Mouse (Mus musculus) midbrain, postnatal 0 days (tissue): ENCODE results near the gene Gm20388. TPM values are rescaled to one million over a fixed set of nuclear protein-coding genes. Genes with fewer than 3 reads are reported as not detected.

Experiments
- ATAC-seq: fragments of 200-750 bp; cut with Nextera tagmentation; 2 replicates; pipeline ENCODE4 v1.8.0; 2017; ENCODE audit warnings: moderate number of reproducible peaks, mild to moderate bottlenecking, moderate TSS enrichment, moderate library complexity; ENCODE audit not compliant: low FRiP score
- DNase-seq: peaks from one replicate; pipeline ENCODE4 v3.0.0-alpha.2; 2015; ENCODE audit warnings: low spot score
- H3K27ac ChIP-seq: fragments of 300-500 bp; sonication (generic); 2 replicates; pipeline ENCODE4 v1.5.1; 2014; ENCODE audit warnings: low read depth, mild to moderate bottlenecking, low read length, mixed read lengths
- H3K27me3 ChIP-seq: fragments of 300-500 bp; sonication (generic); 2 replicates; pipeline ENCODE4 v1.6.1; 2014; ENCODE audit warnings: low read length, control low read depth, mixed read lengths; ENCODE audit not compliant: insufficient read depth
- H3K36me3 ChIP-seq: fragments of 300-500 bp; sonication (generic); 2 replicates; pipeline ENCODE4 v1.6.1; 2014; ENCODE audit warnings: low read length, control low read depth, mixed read lengths; ENCODE audit not compliant: insufficient read depth
- H3K4me1 ChIP-seq: fragments of 300-500 bp; sonication (generic); 2 replicates; pipeline ENCODE4 v1.6.1; 2014; ENCODE audit warnings: mild to moderate bottlenecking, control low read depth, antibody characterized with exemption, low read length, mixed read lengths; ENCODE audit not compliant: insufficient read depth
- H3K4me2 ChIP-seq: fragments of 300-500 bp; sonication (generic); 2 replicates; pipeline ENCODE4 v1.6.1; 2014; ENCODE audit warnings: low read depth, mild to moderate bottlenecking, low read length, mixed read lengths; ENCODE audit not compliant: poor library complexity, severe bottlenecking
- H3K4me3 ChIP-seq: fragments of 300-500 bp; sonication (generic); 2 replicates; pipeline ENCODE4 v1.5.1; 2014; ENCODE audit warnings: low read depth, mild to moderate bottlenecking, low read length, moderate library complexity
- H3K9ac ChIP-seq: fragments of 300-500 bp; sonication (generic); replicated peaks from 2 replicates; pipeline ENCODE4 v1.6.1; 2014; ENCODE audit warnings: mild to moderate bottlenecking, low read length, moderate library complexity, mixed read lengths; ENCODE audit not compliant: poor library complexity, severe bottlenecking
- H3K9me3 ChIP-seq: fragments of 300-500 bp; sonication (generic); 2 replicates; pipeline ENCODE4 v1.6.1; 2016; ENCODE audit warnings: low read length, control low read depth
- CTCF ChIP-seq: IDR thresholded peaks from 2 replicates; pipeline ENCODE4 v1.5.1; 2016; ENCODE audit warnings: antibody characterized with exemption, mild to moderate bottlenecking
- whole genome bisulfite sequencing: fragments of 180-500 bp; shearing (Covaris S2); extraction: QIAGEN DNeasy Blood & Tissue Kit; methylation state at CpG from one replicate; pipeline ENCODE4 v1.1.7; 2014; 5-methylcytosine and 5-hydroxymethylcytosine counted together
- polyA plus RNA-seq: library from polyadenylated mRNA; unstranded; fragments of >200 nt; fragmentation: Nextera tagmentation; extraction: Ambion mirVana; gene quantifications from 2 replicates; pipeline ENCODE4 v1.2.1, GENCODE M21; 2015
- total RNA-seq: library from RNA; depleted of rRNA; stranded (reverse); fragments of >200 nt; gene quantifications from 2 replicates; pipeline ENCODE4 v1.2.3, GENCODE M21; 2014

The Gm20388 gene
- total and polyA plus RNA-seq, 2 experiments from 2014 or later, result 74.2 TPM; not detected in 1

DNA sequence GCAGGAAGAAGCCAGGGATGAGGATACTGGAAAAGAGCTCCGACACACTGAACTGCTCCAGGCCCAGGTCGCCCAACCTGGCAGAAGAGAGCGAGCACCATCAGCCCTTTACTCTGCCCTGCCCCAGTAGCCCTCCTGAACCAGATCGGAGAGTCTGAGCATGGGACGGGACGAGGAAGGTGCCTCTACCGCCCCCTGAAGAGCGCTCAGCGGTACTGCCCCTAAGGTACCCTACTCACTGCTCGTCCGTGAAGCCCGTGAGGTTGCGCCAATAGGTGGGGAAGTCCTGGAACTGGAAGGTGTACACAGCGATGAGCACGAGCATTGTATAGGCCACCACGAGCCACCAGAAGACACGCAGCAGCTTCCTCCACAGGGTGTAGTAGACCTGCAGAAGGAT lies 2587.3 kb downstream of the Gm20388 start:
- no peaks in the 10 kb centered on the region for H3K36me3 ChIP-seq
- peak; percentile 34; the same call in 1 of the 2 replicates for TF ChIP-seq CTCF
- no peak overlapping the region for H3K4me2 ChIP-seq
- no peak overlapping the region for H3K27ac ChIP-seq
- DNase-seq (no peak), ATAC-seq (no peak)
- no peaks in the 10 kb centered on the region for H3K27me3 ChIP-seq
- no peak overlapping the region for H3K9ac ChIP-seq
- H3K9me3 ChIP-seq, result no peaks in the 10 kb centered on the region
- no peak overlapping the region for H3K4me3 ChIP-seq
- WGBS, result 70% methylated on average over 17 of the region's 17 CpGs
- H3K4me1 ChIP-seq, result no peaks in the 10 kb centered on the region

DNA sequence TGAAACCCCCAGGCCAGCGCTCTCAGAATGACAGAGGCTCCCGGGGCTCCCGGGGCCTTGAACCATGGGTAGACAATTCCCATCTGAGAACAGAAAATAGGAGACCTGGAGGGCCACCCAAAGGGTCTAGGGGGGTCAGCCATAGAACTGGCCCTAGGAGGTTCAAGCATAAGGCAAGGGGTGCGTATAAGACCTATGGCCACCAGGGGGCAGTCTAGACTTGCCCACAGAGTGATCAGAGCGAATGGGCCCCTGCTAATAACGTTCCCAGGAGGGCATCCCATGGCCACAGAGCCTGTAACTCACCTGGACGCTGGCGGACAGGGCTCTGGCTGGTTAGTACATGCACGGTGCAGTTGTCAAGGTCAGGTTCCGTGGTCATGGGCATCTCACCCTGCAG lies 2590.2 kb downstream of the Gm20388 start:
- DNase-seq (peak; percentile 86), ATAC-seq (no peak)
- no peak overlapping the region for H3K4me2 ChIP-seq
- H3K36me3 ChIP-seq, result no peaks in the 10 kb centered on the region
- no peak overlapping the region for H3K27ac ChIP-seq
- TF ChIP-seq CTCF, result peak; percentile 91
- 35% methylated on average over 10 of the region's 10 CpGs for WGBS
- H3K4me3 ChIP-seq, result no peak overlapping the region
- H3K27me3 ChIP-seq, result no peaks in the 10 kb centered on the region
- H3K9ac ChIP-seq, result no peak overlapping the region
- no peaks in the 10 kb centered on the region for H3K9me3 ChIP-seq
- no peaks in the 10 kb centered on the region for H3K4me1 ChIP-seq

DNA sequence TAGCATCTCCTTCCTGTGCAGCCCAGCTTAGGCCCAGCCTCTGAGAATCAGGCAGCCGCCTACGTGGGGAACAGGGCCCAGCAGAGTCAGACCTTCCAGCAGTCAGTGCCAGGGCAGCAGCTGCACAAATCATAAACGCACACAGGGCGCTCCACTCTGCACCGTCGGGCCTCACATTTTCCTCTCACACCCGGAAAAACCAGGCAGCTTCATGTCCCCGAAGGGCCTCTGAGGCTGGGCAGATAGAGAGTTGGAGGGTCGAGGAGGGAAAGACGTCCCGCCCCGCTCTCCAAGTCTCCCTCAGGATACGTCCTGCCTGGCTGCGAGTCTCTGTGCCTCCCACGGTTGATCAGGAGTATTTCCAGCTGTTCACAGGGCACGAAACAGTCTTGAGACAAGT lies 2600.9 kb downstream of the Gm20388 start:
- Histone ChIP-seq H3K9me3 (no peaks in the 10 kb centered on the region), H3K27me3 (no peaks in the 10 kb centered on the region), H3K4me3 (no peak overlapping the region), H3K36me3 (no peaks in the 10 kb centered on the region), H3K4me2 (no peak overlapping the region), H3K9ac (no peak overlapping the region), H3K27ac (no peak overlapping the region), H3K4me1 (no peaks in the 10 kb centered on the region)
- ATAC-seq (no peak), DNase-seq (no peak)
- no peak for TF ChIP-seq CTCF
- 81% methylated on average over 16 of the region's 16 CpGs for WGBS

DNA sequence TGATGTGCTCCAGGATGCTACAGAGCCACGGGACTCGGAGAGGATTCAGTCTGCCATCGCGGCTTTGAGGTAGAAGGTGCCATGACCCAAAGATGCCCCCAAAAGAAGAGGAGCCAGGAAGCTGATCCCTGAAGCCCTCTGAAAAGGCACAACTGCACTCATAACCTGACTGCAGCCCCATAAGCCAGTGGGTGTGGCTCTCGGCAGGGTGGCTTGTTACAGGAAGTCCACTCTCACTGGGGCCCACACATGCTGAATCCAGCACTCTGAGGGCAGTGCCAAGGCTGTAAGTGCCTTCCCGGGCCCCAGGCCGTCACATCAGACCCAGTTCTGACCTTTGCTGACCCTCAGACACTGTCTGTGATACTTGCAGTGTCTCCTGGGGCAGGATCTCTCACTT lies 2601.8 kb downstream of the Gm20388 start:
- Histone ChIP-seq H3K9ac (no peak overlapping the region), H3K27me3 (no peaks in the 10 kb centered on the region), H3K4me2 (no peak overlapping the region), H3K9me3 (no peaks in the 10 kb centered on the region), H3K4me3 (no peak overlapping the region), H3K27ac (no peak overlapping the region), H3K36me3 (no peaks in the 10 kb centered on the region), H3K4me1 (no peaks in the 10 kb centered on the region)
- 76% methylated on average over 7 of the region's 7 CpGs for WGBS
- no peak for TF ChIP-seq CTCF
- DNase-seq, result no peak
- ATAC-seq, result no peak

DNA sequence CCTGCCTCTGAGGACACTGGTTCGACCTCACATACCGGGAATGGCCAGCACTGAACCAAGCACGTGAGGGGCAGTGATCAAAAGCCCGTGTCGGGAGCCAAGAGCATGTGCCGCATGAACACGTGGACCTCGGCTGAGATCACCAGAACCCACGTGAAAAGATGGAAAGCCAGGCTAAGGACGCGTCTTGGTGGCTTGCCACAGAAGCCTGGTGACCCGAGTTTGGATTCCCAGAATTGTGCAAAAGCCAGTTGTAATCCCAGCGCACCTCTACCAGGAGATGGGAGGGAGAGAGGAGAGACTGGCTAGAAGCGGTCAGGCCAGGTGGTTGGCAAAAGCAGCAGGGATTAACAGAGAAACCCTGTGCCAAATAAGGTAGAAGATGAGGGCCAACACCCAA lies 2605.1 kb downstream of the Gm20388 start:
- no peaks in the 10 kb centered on the region for H3K27me3 ChIP-seq
- TF ChIP-seq CTCF, result no peak
- no peaks in the 10 kb centered on the region for H3K9me3 ChIP-seq
- 89% methylated on average over 14 of the region's 14 CpGs for WGBS
- H3K4me3 ChIP-seq, result no peak overlapping the region
- no peaks in the 10 kb centered on the region for H3K36me3 ChIP-seq
- ATAC-seq (no peak), DNase-seq (no peak)
- no peaks in the 10 kb centered on the region; the same call in 1 of the 2 replicates for H3K4me1 ChIP-seq
- no peak overlapping the region for H3K4me2 ChIP-seq
- no peak overlapping the region for H3K9ac ChIP-seq
- no peak overlapping the region for H3K27ac ChIP-seq

DNA sequence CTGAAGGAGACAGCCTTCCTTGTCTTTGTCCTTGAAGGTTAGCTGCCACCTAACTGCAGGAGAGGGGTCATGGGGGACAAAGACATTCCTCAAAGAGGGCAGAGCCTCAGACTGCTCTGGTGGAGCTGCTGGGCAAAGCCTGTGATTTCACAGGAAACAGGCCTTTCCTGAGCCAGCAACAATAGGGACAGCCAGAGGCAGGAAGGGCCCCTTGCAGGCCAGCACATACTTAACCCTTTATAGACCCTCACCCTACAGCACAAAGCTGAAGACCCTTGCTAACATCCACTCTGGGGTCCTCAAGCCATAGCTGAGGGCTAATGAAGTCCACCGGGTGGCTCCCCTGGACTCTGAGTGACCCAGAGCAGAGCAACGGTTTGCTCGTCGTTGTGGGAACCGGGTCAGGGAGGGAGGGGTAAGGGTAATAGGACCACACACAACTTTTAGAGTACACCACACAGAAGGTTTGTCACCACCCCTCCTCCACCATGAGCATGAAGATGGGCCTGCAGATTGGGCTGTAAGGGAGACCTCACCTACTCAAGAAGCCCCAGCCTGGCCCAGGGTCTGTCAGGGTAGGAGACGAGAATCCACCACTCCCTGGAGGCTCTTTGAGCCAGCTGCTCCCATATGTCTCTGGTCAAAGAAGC lies 2607.0 kb downstream of the Gm20388 start:
- H3K36me3 ChIP-seq, result no peaks in the 10 kb centered on the region
- no peaks in the 10 kb centered on the region for H3K27me3 ChIP-seq
- no peak for DNase-seq
- peak overlapping the region; percentile 26; the same call in 1 of the 2 replicates for H3K27ac ChIP-seq
- no peak for TF ChIP-seq CTCF
- WGBS, result 48% methylated on average over 6 of the region's 6 CpGs
- H3K4me3 ChIP-seq, result no peak overlapping the region
- no peak for ATAC-seq
- H3K4me1 ChIP-seq, result no peaks in the 10 kb centered on the region; the same call in 1 of the 2 replicates
- H3K9ac ChIP-seq, result no peak overlapping the region
- no peak overlapping the region for H3K4me2 ChIP-seq
- H3K9me3 ChIP-seq, result no peaks in the 10 kb centered on the region
